Mouse (Mus musculus): ENCODE data around the gene Abcb10. TPM values are rescaled to one million over a fixed set of nuclear protein-coding genes. Genes with fewer than 3 reads are reported as not detected.

Abcb10 gene
- polyA plus RNA-seq, 1 experiment from 2014 or later = 22.2 TPM

- H3K4me3 ChIP-seq (ENCODE audit: low read depth, low read length) = no peak overlapping the region
- no peak overlapping the region for H3K9ac ChIP-seq (ENCODE audit: low read length)
- no peaks in the 10 kb centered on the region for H3K27me3 ChIP-seq (replicated peaks; ENCODE audit: control insufficient read depth, insufficient read depth, low read length)
- H3K9me3 ChIP-seq (ENCODE audit: control insufficient read depth, low read length) = no peaks in the 10 kb centered on the region
- no peak overlapping the region for H3K27ac ChIP-seq (ENCODE audit: low read depth)
- 96% methylated on average over 3 of the region's 3 CpGs for whole genome bisulfite sequencing
- DNase-seq (ENCODE audit: low spot score) (no peak), ATAC-seq (replicated peaks; ENCODE audit: low FRiP score, low TSS enrichment, low read depth) (no peak)
- peaks cover 28% of the 10 kb centered on the region for H3K36me3 ChIP-seq (ENCODE audit: control insufficient read depth, insufficient read depth, low read length)
- H3K4me2 ChIP-seq (ENCODE audit: low read length) = no peak overlapping the region
- H3K4me1 ChIP-seq (replicated peaks; ENCODE audit: control insufficient read depth, insufficient read depth, low read length) = no peaks in the 10 kb centered on the region
Measured at GRCm38 (mm10) chr8:124011989-124012586, 29.2 kb upstream of the Abcb10 start.

- Histone ChIP-seq H3K4me2 (ENCODE audit: low read length) (no peak overlapping the region), H3K4me3 (ENCODE audit: low read depth, low read length) (no peak overlapping the region), H3K27ac (ENCODE audit: low read depth) (no peak overlapping the region), H3K9me3 (ENCODE audit: control insufficient read depth, low read length) (no peaks in the 10 kb centered on the region), H3K4me1 (replicated peaks; ENCODE audit: control insufficient read depth, insufficient read depth, low read length) (no peaks in the 10 kb centered on the region), H3K36me3 (ENCODE audit: control insufficient read depth, insufficient read depth, low read length) (peaks cover 33% of the 10 kb centered on the region), H3K27me3 (replicated peaks; ENCODE audit: control insufficient read depth, insufficient read depth, low read length) (no peaks in the 10 kb centered on the region), H3K9ac (ENCODE audit: low read length) (no peak overlapping the region)
- ATAC-seq (replicated peaks; ENCODE audit: low FRiP score, low TSS enrichment, low read depth) (no peak), DNase-seq (ENCODE audit: low spot score) (no peak)
- 76% methylated on average over 3 of the region's 3 CpGs for WGBS
Measured at GRCm38 (mm10) chr8:124011580-124011979, 28.7 kb upstream of the Abcb10 start.

GRCm38 (mm10) chr8:124007829-124008228 is 24.9 kb upstream of the Abcb10 start:
- no peaks in the 10 kb centered on the region for H3K9me3 ChIP-seq (ENCODE audit: control insufficient read depth, low read length)
- no peak overlapping the region for H3K27ac ChIP-seq (ENCODE audit: low read depth)
- peaks cover 70% of the 10 kb centered on the region for H3K36me3 ChIP-seq (ENCODE audit: control insufficient read depth, insufficient read depth, low read length)
- ATAC-seq (replicated peaks; ENCODE audit: low FRiP score, low TSS enrichment, low read depth) (no peak), DNase-seq (ENCODE audit: low spot score) (no peak)
- no peaks in the 10 kb centered on the region for H3K4me1 ChIP-seq (replicated peaks; ENCODE audit: control insufficient read depth, insufficient read depth, low read length)
- H3K4me3 ChIP-seq (ENCODE audit: low read depth, low read length) = no peak overlapping the region
- H3K27me3 ChIP-seq (replicated peaks; ENCODE audit: control insufficient read depth, insufficient read depth, low read length) = no peaks in the 10 kb centered on the region
- WGBS = 62% methylated on average over 6 of the region's 6 CpGs
- no peak overlapping the region for H3K9ac ChIP-seq (ENCODE audit: low read length)
- H3K4me2 ChIP-seq (ENCODE audit: low read length) = no peak overlapping the region

GRCm38 (mm10) chr8:124002546-124003108 is 19.7 kb upstream of the Abcb10 start:
- no peaks in the 10 kb centered on the region for H3K9me3 ChIP-seq (ENCODE audit: control insufficient read depth, low read length)
- H3K9ac ChIP-seq (ENCODE audit: low read length) = no peak overlapping the region
- H3K4me2 ChIP-seq (ENCODE audit: low read length) = no peak overlapping the region
- peaks cover 91% of the 10 kb centered on the region for H3K36me3 ChIP-seq (ENCODE audit: control insufficient read depth, insufficient read depth, low read length)
- DNase-seq (ENCODE audit: low spot score) (no peak), ATAC-seq (replicated peaks; ENCODE audit: low FRiP score, low TSS enrichment, low read depth) (no peak)
- H3K4me3 ChIP-seq (ENCODE audit: low read depth, low read length) = no peak overlapping the region
- no peaks in the 10 kb centered on the region for H3K4me1 ChIP-seq (replicated peaks; ENCODE audit: control insufficient read depth, insufficient read depth, low read length)
- WGBS = 90% methylated on average over 10 of the region's 10 CpGs
- no peaks in the 10 kb centered on the region for H3K27me3 ChIP-seq (replicated peaks; ENCODE audit: control insufficient read depth, insufficient read depth, low read length)
- H3K27ac ChIP-seq (ENCODE audit: low read depth) = no peak overlapping the region

GRCm38 (mm10) chr8:123999568-123999967 is 16.6 kb upstream of the Abcb10 start:
- Histone ChIP-seq H3K36me3 (ENCODE audit: control insufficient read depth, insufficient read depth, low read length) (peaks cover 84% of the 10 kb centered on the region), H3K9me3 (ENCODE audit: control insufficient read depth, low read length) (no peaks in the 10 kb centered on the region), H3K27me3 (replicated peaks; ENCODE audit: control insufficient read depth, insufficient read depth, low read length) (no peaks in the 10 kb centered on the region), H3K27ac (ENCODE audit: low read depth) (no peak overlapping the region), H3K9ac (ENCODE audit: low read length) (no peak overlapping the region), H3K4me2 (ENCODE audit: low read length) (no peak overlapping the region), H3K4me3 (ENCODE audit: low read depth, low read length) (no peak overlapping the region), H3K4me1 (replicated peaks; ENCODE audit: control insufficient read depth, insufficient read depth, low read length) (no peaks in the 10 kb centered on the region)
- ATAC-seq (replicated peaks; ENCODE audit: low FRiP score, low TSS enrichment, low read depth) (no peak), DNase-seq (ENCODE audit: low spot score) (no peak)
- WGBS = 92% methylated on average over 2 of the region's 2 CpGs

- no peak overlapping the region for H3K4me2 ChIP-seq (ENCODE audit: low read length)
- DNase-seq (ENCODE audit: low spot score) (no peak), ATAC-seq (replicated peaks; ENCODE audit: low FRiP score, low TSS enrichment, low read depth) (peak; percentile 77; the same call in 1 of the 2 replicates)
- H3K9me3 ChIP-seq (ENCODE audit: control insufficient read depth, low read length) = no peaks in the 10 kb centered on the region
- H3K27ac ChIP-seq (ENCODE audit: low read depth) = peak overlapping the region; percentile 55; the same call in 1 of the 2 replicates
- H3K9ac ChIP-seq (ENCODE audit: low read length) = no peak overlapping the region
- no peak overlapping the region for H3K4me3 ChIP-seq (ENCODE audit: low read depth, low read length)
- no peaks in the 10 kb centered on the region for H3K27me3 ChIP-seq (replicated peaks; ENCODE audit: control insufficient read depth, insufficient read depth, low read length)
- WGBS = 70% methylated on average over 3 of the region's 3 CpGs
- H3K4me1 ChIP-seq (replicated peaks; ENCODE audit: control insufficient read depth, insufficient read depth, low read length) = 0 out of 2 replicates have a peak, but pooled peaks cover 5% of the 10 kb centered on the region
- H3K36me3 ChIP-seq (ENCODE audit: control insufficient read depth, insufficient read depth, low read length) = peaks cover 33% of the 10 kb centered on the region
Measured at GRCm38 (mm10) chr8:123993997-123994396, 11.1 kb upstream of the Abcb10 start.

- Histone ChIP-seq H3K36me3 (ENCODE audit: control insufficient read depth, insufficient read depth, low read length) (peaks cover 29% of the 10 kb centered on the region), H3K4me1 (replicated peaks; ENCODE audit: control insufficient read depth, insufficient read depth, low read length) (0 out of 2 replicates have a peak, but pooled peaks cover 5% of the 10 kb centered on the region), H3K27ac (ENCODE audit: low read depth) (peak overlapping the region; percentile 55; the same call in 1 of the 2 replicates), H3K4me3 (ENCODE audit: low read depth, low read length) (no peak overlapping the region), H3K27me3 (replicated peaks; ENCODE audit: control insufficient read depth, insufficient read depth, low read length) (no peaks in the 10 kb centered on the region), H3K4me2 (ENCODE audit: low read length) (no peak overlapping the region), H3K9ac (ENCODE audit: low read length) (no peak overlapping the region), H3K9me3 (ENCODE audit: control insufficient read depth, low read length) (no peaks in the 10 kb centered on the region)
- no peak for ATAC-seq (replicated peaks; ENCODE audit: low FRiP score, low TSS enrichment, low read depth)
- WGBS = 84% methylated on average over 5 of the region's 5 CpGs
- DNase-seq (ENCODE audit: low spot score) = no peak
Measured at GRCm38 (mm10) chr8:123993597-123993996, 10.7 kb upstream of the Abcb10 start.

GRCm38 (mm10) chr8:123992587-123992986 is 9.7 kb upstream of the Abcb10 start:
- H3K27me3 ChIP-seq (replicated peaks; ENCODE audit: control insufficient read depth, insufficient read depth, low read length) = no peaks in the 10 kb centered on the region
- H3K27ac ChIP-seq (ENCODE audit: low read depth) = no peak overlapping the region
- H3K4me3 ChIP-seq (ENCODE audit: low read depth, low read length) = no peak overlapping the region
- H3K9me3 ChIP-seq (ENCODE audit: control insufficient read depth, low read length) = no peaks in the 10 kb centered on the region
- H3K4me1 ChIP-seq (replicated peaks; ENCODE audit: control insufficient read depth, insufficient read depth, low read length) = 0 out of 2 replicates have a peak, but pooled peaks cover 5% of the 10 kb centered on the region
- peaks cover 21% of the 10 kb centered on the region for H3K36me3 ChIP-seq (ENCODE audit: control insufficient read depth, insufficient read depth, low read length)
- H3K9ac ChIP-seq (ENCODE audit: low read length) = no peak overlapping the region
- 86% methylated on average over 8 of the region's 8 CpGs for WGBS
- ATAC-seq (replicated peaks; ENCODE audit: low FRiP score, low TSS enrichment, low read depth) (no peak), DNase-seq (ENCODE audit: low spot score) (no peak)
- no peak overlapping the region for H3K4me2 ChIP-seq (ENCODE audit: low read length)
